Mouse (Mus musculus) hindbrain, embryonic 16.5 days (tissue): ENCODE measurements around the gene Rin3. TPM values are rescaled to one million over a fixed set of nuclear protein-coding genes. Genes with fewer than 3 reads are reported as not detected.
A peak's percentile ranks its signal among the peaks of the same experiment; 100 is the strongest.
"Not testable (repeated sequence)": the region's sequence is repeated elsewhere in the genome, so short reads cannot be mapped to it uniquely, and the experiment has no call there.

Experiments used
- ATAC-seq: fragments of 200-750 bp; cut with Nextera tagmentation; 2 replicates; pipeline ENCODE4 v1.8.0; 2017; ENCODE audit warnings: moderate TSS enrichment, moderate library complexity
- H3K27ac ChIP-seq: fragments of 300-500 bp; sonication (generic); 2 replicates; pipeline ENCODE4 v1.5.1; 2014; ENCODE audit warnings: low read depth, mild to moderate bottlenecking, control low read depth, low read length, moderate library complexity
- H3K27me3 ChIP-seq: fragments of 300-500 bp; sonication (generic); replicated peaks from 2 replicates; pipeline ENCODE4 v1.6.1; 2014; ENCODE audit warnings: low read length; ENCODE audit not compliant: control insufficient read depth, insufficient read depth
- H3K36me3 ChIP-seq: fragments of 300-500 bp; sonication (generic); 2 replicates; pipeline ENCODE4 v1.6.1; 2014; ENCODE audit warnings: mild to moderate bottlenecking, low read length, moderate library complexity, mixed read lengths; ENCODE audit not compliant: control insufficient read depth, insufficient read depth
- H3K4me1 ChIP-seq: fragments of 300-500 bp; sonication (generic); 2 replicates; pipeline ENCODE4 v1.6.1; 2014; ENCODE audit warnings: low read depth, low read length; ENCODE audit not compliant: control insufficient read depth, insufficient read depth
- H3K4me2 ChIP-seq: fragments of 300-500 bp; sonication (generic); 2 replicates; pipeline ENCODE4 v1.6.1; 2014; ENCODE audit warnings: mild to moderate bottlenecking, low read length, control low read depth, moderate library complexity
- H3K4me3 ChIP-seq: fragments of 300-500 bp; sonication (generic); 2 replicates; pipeline ENCODE4 v1.5.1; 2014; ENCODE audit warnings: mild to moderate bottlenecking, low read length, control low read depth, moderate library complexity
- H3K9ac ChIP-seq: fragments of 300-500 bp; sonication (generic); 2 replicates; pipeline ENCODE4 v1.6.1; 2014; ENCODE audit warnings: low read depth, mild to moderate bottlenecking, control low read depth, low read length, moderate library complexity
- H3K9me3 ChIP-seq: fragments of 300-500 bp; sonication (generic); 2 replicates; pipeline ENCODE4 v1.6.1; 2014; ENCODE audit warnings: mild to moderate bottlenecking, low read length, moderate library complexity; ENCODE audit not compliant: control insufficient read depth
- WGBS: fragments of 180-500 bp; shearing (Covaris S2); extraction: QIAGEN DNeasy Blood & Tissue Kit; methylation state at CpG from one replicate; pipeline ENCODE4 v1.1.7; 2014; 5-methylcytosine and 5-hydroxymethylcytosine counted together
- polyA plus RNA-seq: library from polyadenylated mRNA; unstranded; fragments of >200 nt; fragmentation: Nextera tagmentation; extraction: Ambion mirVana; gene quantifications from 2 replicates; pipeline ENCODE4 v1.2.1, GENCODE M21; 2015

The Rin3 gene
- polyA plus RNA-seq, 1 experiment from 2014 or later: 2.6 TPM

GRCm38 (mm10) chr12:102270776-102271405, 12.0 kb upstream of the Rin3 start:
- H3K27ac ChIP-seq: no peak overlapping the region

DNA sequence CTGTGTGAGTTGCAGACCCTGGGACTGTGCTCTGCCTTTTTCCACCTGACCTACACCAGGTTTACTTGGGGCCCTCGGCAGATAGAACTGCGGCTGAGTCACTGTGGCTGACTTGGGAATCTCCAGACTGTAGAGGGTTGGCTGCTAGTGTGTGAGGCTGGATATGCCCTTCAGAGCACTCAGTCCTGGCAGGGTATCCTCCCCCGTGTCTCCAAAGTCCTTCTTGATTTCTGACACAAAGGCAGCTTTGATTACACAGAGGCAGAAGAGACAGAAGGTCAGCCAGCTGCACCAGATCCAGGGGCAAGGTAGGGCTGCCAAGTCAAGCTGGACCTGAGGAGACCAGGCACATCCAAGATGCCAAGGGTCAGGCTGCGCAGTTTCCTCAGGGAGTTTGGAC, 11.4 kb upstream of the Rin3 start:
- H3K4me1 ChIP-seq: no peaks in the 10 kb centered on the region
- H3K9me3 ChIP-seq: no peaks in the 10 kb centered on the region
- H3K4me2 ChIP-seq: no peak overlapping the region
- ATAC-seq: no peak
- 81% methylated on average over 4 of the region's 4 CpGs for WGBS
- H3K9ac ChIP-seq: no peak overlapping the region
- no peak overlapping the region for H3K4me3 ChIP-seq
- H3K27ac ChIP-seq: no peak overlapping the region
- H3K36me3 ChIP-seq: no peaks in the 10 kb centered on the region
- no peaks in the 10 kb centered on the region for H3K27me3 ChIP-seq

More at GRCm38 (mm10) chr12:102270776-102271405, 12.0 kb upstream of the Rin3 start:
- 87% methylated on average over 6 of the region's 6 CpGs for WGBS
- H3K4me2 ChIP-seq: no peak overlapping the region
- no peaks in the 10 kb centered on the region for H3K36me3 ChIP-seq
- H3K4me1 ChIP-seq: no peaks in the 10 kb centered on the region
- no peak overlapping the region for H3K4me3 ChIP-seq
- H3K9me3 ChIP-seq: no peaks in the 10 kb centered on the region
- no peak overlapping the region for H3K9ac ChIP-seq
- no peak for ATAC-seq
- H3K27me3 ChIP-seq: no peaks in the 10 kb centered on the region

DNA sequence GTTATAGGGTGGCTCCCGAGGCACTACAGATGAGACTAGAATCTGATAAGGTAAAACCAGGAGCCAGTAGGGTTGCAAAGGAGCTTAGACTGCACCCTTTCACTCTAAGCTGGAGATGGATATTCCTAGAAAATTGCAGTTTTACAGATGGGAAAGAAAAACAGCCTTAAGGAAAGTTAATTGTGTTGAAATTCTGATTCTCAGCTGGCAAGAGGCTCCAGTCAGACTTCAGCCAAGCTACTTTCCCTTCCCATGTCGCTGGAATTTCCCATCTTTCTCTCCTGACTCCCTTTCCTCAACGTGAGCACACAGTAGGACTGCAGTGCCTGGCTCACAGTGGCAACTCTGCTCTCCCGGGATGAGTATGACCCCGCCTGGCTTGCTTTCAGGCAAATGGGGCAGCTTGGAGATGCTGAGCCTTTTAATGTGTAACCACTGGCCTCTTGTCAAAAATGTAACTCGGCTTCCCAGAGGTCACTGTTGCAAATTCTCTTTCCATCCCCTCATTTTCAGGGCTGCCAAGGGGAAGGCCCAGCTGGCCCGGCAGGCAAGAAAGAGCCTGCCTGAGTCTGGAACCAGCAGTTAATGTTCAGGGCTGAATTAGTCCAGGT, 6.9 kb upstream of the Rin3 start:
- Histone ChIP-seq H3K27me3 (no peaks in the 10 kb centered on the region), H3K4me3 (no peak overlapping the region), H3K4me2 (no peak overlapping the region), H3K9ac (no peak overlapping the region), H3K4me1 (no peaks in the 10 kb centered on the region), H3K36me3 (no peaks in the 10 kb centered on the region), H3K9me3 (peaks cover 3% of the 10 kb centered on the region), H3K27ac (no peak overlapping the region)
- ATAC-seq: no peak
- WGBS: 55% methylated on average over 7 of the region's 7 CpGs

DNA sequence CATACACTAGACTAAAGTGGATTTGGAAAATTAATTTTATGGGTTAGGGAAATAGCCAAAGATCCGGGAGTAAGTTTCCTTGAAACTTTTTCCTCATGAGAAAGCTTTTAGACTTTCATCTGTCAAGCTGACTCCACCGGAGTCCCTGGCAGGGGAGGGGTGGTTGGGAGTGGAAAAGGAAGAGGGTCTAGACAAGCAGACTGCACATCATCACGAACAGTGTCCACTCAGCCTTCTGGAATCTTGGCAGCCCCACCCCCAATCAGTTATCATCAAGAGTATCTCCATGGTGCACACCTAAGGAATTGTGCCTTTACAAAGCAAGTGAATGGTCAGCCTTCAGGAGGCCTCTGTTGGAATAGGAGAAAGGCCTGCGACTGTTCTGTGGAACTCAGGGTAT, 2.6 kb upstream of the Rin3 start:
- H3K9ac ChIP-seq, H3K36me3 ChIP-seq, H3K9me3 ChIP-seq, H3K4me2 ChIP-seq, H3K4me3 ChIP-seq, ATAC-seq, H3K27ac ChIP-seq, H3K27me3 ChIP-seq: not testable (repeated sequence)
- WGBS: 63% methylated on average over 4 of the region's 4 CpGs
- H3K4me1 ChIP-seq: peaks cover 11% of the 10 kb centered on the region

- H3K9ac ChIP-seq: no peak overlapping the region
- H3K27ac ChIP-seq: no peak overlapping the region
- H3K4me3 ChIP-seq: no peak overlapping the region
- H3K9me3 ChIP-seq: peaks cover 3% of the 10 kb centered on the region
- no peaks in the 10 kb centered on the region for H3K36me3 ChIP-seq
- WGBS: 44% methylated on average over 7 of the region's 7 CpGs
- H3K4me2 ChIP-seq: no peak overlapping the region
- H3K4me1 ChIP-seq: peaks cover 11% of the 10 kb centered on the region
- ATAC-seq: no peak
- 0 out of 2 replicates have a peak, but pooled peaks cover 2% of the 10 kb centered on the region for H3K27me3 ChIP-seq
These were observed 1.9 kb upstream of the Rin3 start for GRCm38 (mm10) chr12:102280867-102281503.

DNA sequence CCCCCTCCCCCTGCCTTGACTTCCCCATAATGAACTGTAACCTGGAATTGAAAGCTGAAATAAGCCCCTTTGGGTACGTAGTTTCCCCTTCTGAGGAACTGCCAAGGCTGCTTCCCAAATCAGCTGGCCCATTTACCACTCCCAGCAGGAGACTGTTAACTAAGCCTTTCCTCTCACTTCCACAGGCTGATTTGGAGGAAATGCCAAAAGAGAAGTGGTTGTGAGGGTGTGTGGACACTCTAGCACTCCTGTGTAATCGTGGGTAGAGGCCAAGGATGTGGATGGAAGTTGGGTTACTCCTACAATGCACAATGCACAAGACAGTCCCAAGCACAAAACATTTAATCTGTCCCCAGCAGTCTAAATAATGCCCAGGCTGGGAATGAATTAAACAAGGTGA, 722 bp upstream of the Rin3 start:
- H3K4me1 ChIP-seq: peaks cover 15% of the 10 kb centered on the region
- ATAC-seq: no peak
- 51% methylated on average over 2 of the region's 2 CpGs for WGBS
- no peaks in the 10 kb centered on the region for H3K36me3 ChIP-seq
- H3K9ac ChIP-seq: no peak overlapping the region
- H3K27me3 ChIP-seq: 0 out of 2 replicates have a peak, but pooled peaks cover 2% of the 10 kb centered on the region
- H3K9me3 ChIP-seq: peaks cover 3% of the 10 kb centered on the region
- H3K4me2 ChIP-seq: no peak overlapping the region
- no peak overlapping the region for H3K4me3 ChIP-seq
- no peak overlapping the region for H3K27ac ChIP-seq

GRCm38 (mm10) chr12:102283483-102284266, 827 bp downstream of the Rin3 start:
- H3K27me3 ChIP-seq: 0 out of 2 replicates have a peak, but pooled peaks cover 2% of the 10 kb centered on the region
- peak overlapping the region; percentile 78 for H3K9ac ChIP-seq
- peaks cover 15% of the 10 kb centered on the region for H3K4me1 ChIP-seq
- H3K27ac ChIP-seq: peak overlapping the region; percentile 61
- peak; percentile 53 for ATAC-seq
- H3K9me3 ChIP-seq: no peaks in the 10 kb centered on the region
- 9% methylated on average over 22 of the region's 24 CpGs for WGBS
- no peaks in the 10 kb centered on the region for H3K36me3 ChIP-seq
- H3K4me3 ChIP-seq: peak overlapping the region; percentile 54
- peak overlapping the region; percentile 99 for H3K4me2 ChIP-seq

DNA sequence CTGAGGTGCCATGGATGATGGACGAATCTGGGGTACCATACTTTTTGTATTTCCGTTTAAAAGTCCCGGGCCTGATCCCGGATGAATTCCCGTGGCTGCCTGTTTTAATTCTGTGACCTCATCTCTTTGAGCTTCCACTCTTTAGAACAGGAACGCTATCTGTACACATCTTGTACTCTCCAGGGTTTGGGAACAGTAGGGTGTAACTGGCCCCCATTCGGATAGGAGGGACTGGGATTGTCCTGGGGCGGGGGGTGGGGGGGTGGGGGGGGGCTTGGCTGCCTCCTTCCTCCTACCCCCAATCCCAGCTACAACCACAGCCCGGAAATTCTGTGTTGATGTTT, 1.4 kb downstream of the Rin3 start:
- 29% methylated on average over 9 of the region's 9 CpGs for WGBS
- Histone ChIP-seq H3K27me3 (0 out of 2 replicates have a peak, but pooled peaks cover 2% of the 10 kb centered on the region), H3K27ac (no peak overlapping the region; the same call in 1 of the 2 replicates), H3K36me3 (no peaks in the 10 kb centered on the region), H3K9me3 (no peaks in the 10 kb centered on the region), H3K4me1 (peaks cover 15% of the 10 kb centered on the region), H3K9ac (no peak overlapping the region), H3K4me2 (peak overlapping the region; percentile 99), H3K4me3 (peak overlapping the region; percentile 54)
- ATAC-seq: no peak
